Mouse (Mus musculus): ENCODE measurements around the gene Rab7. TPM values are rescaled to one million over a fixed set of nuclear protein-coding genes. Genes with fewer than 3 reads are reported as not detected.

The Rab7 gene
- total and polyA plus RNA-seq, 3 experiments: 58.6 to 361 (median 68.9) TPM

DNA sequence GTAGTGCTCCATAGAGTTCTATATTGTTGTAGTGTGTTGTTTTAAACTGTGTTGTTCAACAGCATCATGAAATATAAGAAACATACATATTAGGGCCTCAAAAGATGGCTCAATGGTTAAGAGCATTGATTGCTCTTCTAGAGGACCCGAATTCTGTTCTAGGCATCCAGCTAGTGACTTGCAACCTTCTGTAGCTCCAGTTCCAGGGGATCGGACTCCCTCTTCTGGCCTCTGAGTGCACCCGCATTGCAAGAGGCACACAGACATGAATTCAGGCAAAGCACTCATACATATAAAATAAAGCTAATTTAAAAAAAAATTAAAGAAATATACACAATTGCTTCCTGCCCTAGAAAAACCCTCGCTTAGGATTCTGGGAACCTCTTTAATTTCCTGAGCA is 16.3 kb upstream of the Rab7 start:
- dilution Hi-C loops (cut with MboI; ENCODE audit: extremely low pct_ligation_motif_present, extremely low pct_unique_long_range_greater_than_20kb, low sequenced_read_pairs): no loop called here

DNA sequence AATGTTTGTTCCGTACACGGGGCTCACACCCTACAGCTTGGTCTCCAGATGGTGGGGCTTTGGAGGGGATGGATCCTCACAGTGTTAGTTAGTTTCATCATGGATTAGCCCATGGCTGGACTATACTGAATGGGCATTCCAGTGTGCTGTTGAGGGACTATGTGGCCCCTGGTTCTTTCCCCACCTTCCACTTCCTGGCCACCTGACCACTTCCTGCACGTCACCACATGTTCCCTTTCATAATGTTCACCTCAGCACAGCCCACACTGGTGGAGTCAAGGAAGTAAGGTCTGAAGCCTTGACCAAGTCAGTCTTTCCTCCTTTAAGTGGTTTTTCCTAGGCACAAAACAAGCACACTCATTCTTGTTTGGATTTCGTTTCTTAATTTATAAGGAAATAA is 15.5 kb upstream of the Rab7 start:
- no peak overlapping the region for H3K27ac ChIP-seq (ENCODE audit: insufficient read depth, low read depth)
- in situ Hi-C loops (cut with MboI; ENCODE audit: low pct_ligation_motif_present, low pct_unique_long_range_greater_than_20kb, low sequenced_read_pairs) (no loop called here), dilution Hi-C loops (cut with MboI; ENCODE audit: extremely low pct_ligation_motif_present, extremely low pct_unique_long_range_greater_than_20kb, low sequenced_read_pairs) (no loop called here)
- H3K4me3 ChIP-seq (replicated peaks in 1 of 3; ENCODE audit: low read depth in 2 of 3, low read length in 2 of 3, poor library complexity in 1 of 3): no peak overlapping the region
- H3K36me3 ChIP-seq (replicated peaks in 1 of 2; ENCODE audit: control insufficient read depth in 1 of 2, insufficient read depth in 1 of 2, low read length in 1 of 2): no peaks in the 10 kb centered on the region
- no peaks in the 10 kb centered on the region for H3K9me3 ChIP-seq (replicated peaks; ENCODE audit: low read length)
- DNase-seq (ENCODE audit: extremely low read depth): no peak
- no peaks in the 10 kb centered on the region for H3K27me3 ChIP-seq (replicated peaks)
- H3K4me2 ChIP-seq (ENCODE audit: insufficient read depth, low read depth, poor library complexity, severe bottlenecking): no peak overlapping the region
- H3K4me1 ChIP-seq (ENCODE audit: control insufficient read depth in 1 of 2, insufficient read depth in 2 of 2): peaks cover 12 to 28% of the 10 kb centered on the region in 2 experiments
- TF ChIP-seq MAFK (IDR thresholded peaks at IDR 0.05; ENCODE audit: insufficient replicate concordance, low read length) (no peak), RAD21 (IDR thresholded peaks at IDR 0.05; ENCODE audit: low read depth, low read length) (no peak), ZC3H11A (IDR thresholded peaks at IDR 0.05; ENCODE audit: low read depth, low read length) (no peak), JUN (IDR thresholded peaks at IDR 0.05; ENCODE audit: insufficient read depth, low read depth, low read length) (no peak), EP300 (IDR thresholded peaks at IDR 0.05; ENCODE audit: low read length) (no peak), USF1 (IDR thresholded peaks at IDR 0.05; ENCODE audit: low read depth, low read length) (no peak), SMC3 (IDR thresholded peaks at IDR 0.05; ENCODE audit: low read depth, low read length) (no peak), TCF12 (IDR thresholded peaks at IDR 0.05; ENCODE audit: low read depth, low read length) (no peak), PAX5 (IDR thresholded peaks at IDR 0.05; ENCODE audit: low read length) (no peak), MAX (IDR thresholded peaks at IDR 0.05; ENCODE audit: low read length) (no peak), GABPA (IDR thresholded peaks at IDR 0.05; ENCODE audit: insufficient replicate concordance, low read depth, low read length) (no peak), POLR2AphosphoS2 (IDR thresholded peaks at IDR 0.05; ENCODE audit: low read depth, low read length) (no peak), UBTF (IDR thresholded peaks at IDR 0.05; ENCODE audit: low read depth, low read length) (no peak)
- no peaks in the 10 kb centered on the region for H3K79me2 ChIP-seq (replicated peaks; ENCODE audit: control insufficient read depth, extremely low read depth, insufficient read depth, poor library complexity, severe bottlenecking)
- no peak overlapping the region for H3K9ac ChIP-seq (ENCODE audit: insufficient read depth, low read depth)

More for the DNA sequence above, 16.3 kb upstream of the Rab7 start:
- TF ChIP-seq USF1 (IDR thresholded peaks at IDR 0.05; ENCODE audit: low read depth, low read length) (no peak), CTCF (conservative IDR thresholded peaks at IDR 0.05 in 1 of 2, IDR thresholded peaks at IDR 0.05 in 1 of 2; ENCODE audit: low read depth in 2 of 2, low read length in 2 of 2) (peak in 1 of 2 experiments; percentile 21; a peak in 1 of 4 replicates)
- in situ Hi-C loops (cut with MboI; ENCODE audit: low pct_ligation_motif_present, low pct_unique_long_range_greater_than_20kb, low sequenced_read_pairs): no loop called here
- H3K9ac ChIP-seq (ENCODE audit: insufficient read depth, low read depth): no peak overlapping the region
- H3K36me3 ChIP-seq (replicated peaks in 1 of 2; ENCODE audit: control insufficient read depth in 1 of 2, insufficient read depth in 1 of 2, low read length in 1 of 2): no peaks in the 10 kb centered on the region
- H3K4me3 ChIP-seq (replicated peaks in 1 of 3; ENCODE audit: low read depth in 2 of 3, low read length in 2 of 3, poor library complexity in 1 of 3): no peak overlapping the region
- H3K4me2 ChIP-seq (ENCODE audit: insufficient read depth, low read depth, poor library complexity, severe bottlenecking): no peak overlapping the region
- no peaks in the 10 kb centered on the region for H3K9me3 ChIP-seq (replicated peaks; ENCODE audit: low read length)
- H3K27me3 ChIP-seq (replicated peaks): no peaks in the 10 kb centered on the region
- no peaks in the 10 kb centered on the region for H3K79me2 ChIP-seq (replicated peaks; ENCODE audit: control insufficient read depth, extremely low read depth, insufficient read depth, poor library complexity, severe bottlenecking)
- H3K4me1 ChIP-seq (ENCODE audit: control insufficient read depth in 1 of 2, insufficient read depth in 2 of 2): peaks cover 12 to 35% of the 10 kb centered on the region in 2 experiments
- no peak for DNase-seq (ENCODE audit: extremely low read depth)
- H3K27ac ChIP-seq (ENCODE audit: insufficient read depth, low read depth): no peak overlapping the region

GRCm38 (mm10) chr6:88059903-88060302 is 14.8 kb upstream of the Rab7 start:
- Histone ChIP-seq H3K4me2 (ENCODE audit: insufficient read depth, low read depth, poor library complexity, severe bottlenecking) (no peak overlapping the region), H3K4me1 (ENCODE audit: control insufficient read depth in 1 of 2, insufficient read depth in 2 of 2) (peaks cover 7 to 21% of the 10 kb centered on the region in 2 experiments), H3K4me3 (replicated peaks in 1 of 3; ENCODE audit: low read depth in 2 of 3, low read length in 2 of 3, poor library complexity in 1 of 3) (no peak overlapping the region), H3K27ac (ENCODE audit: insufficient read depth, low read depth) (no peak overlapping the region), H3K36me3 (replicated peaks in 1 of 2; ENCODE audit: control insufficient read depth in 1 of 2, insufficient read depth in 1 of 2, low read length in 1 of 2) (no peaks in the 10 kb centered on the region), H3K9ac (ENCODE audit: insufficient read depth, low read depth) (no peak overlapping the region), H3K9me3 (replicated peaks; ENCODE audit: low read length) (no peaks in the 10 kb centered on the region), H3K79me2 (replicated peaks; ENCODE audit: control insufficient read depth, extremely low read depth, insufficient read depth, poor library complexity, severe bottlenecking) (no peaks in the 10 kb centered on the region), H3K27me3 (replicated peaks) (no peaks in the 10 kb centered on the region)
- dilution Hi-C loops (cut with MboI; ENCODE audit: extremely low pct_ligation_motif_present, extremely low pct_unique_long_range_greater_than_20kb, low sequenced_read_pairs): no loop called here
- in situ Hi-C loops (cut with MboI; ENCODE audit: low pct_ligation_motif_present, low pct_unique_long_range_greater_than_20kb, low sequenced_read_pairs): no loop called here
- no peak for DNase-seq (ENCODE audit: extremely low read depth)
- TF ChIP-seq MAX (IDR thresholded peaks at IDR 0.05; ENCODE audit: low read length) (no peak), SIN3A (IDR thresholded peaks at IDR 0.05; ENCODE audit: low read length) (no peak), TCF12 (IDR thresholded peaks at IDR 0.05; ENCODE audit: low read depth, low read length) (no peak), NELFE (IDR thresholded peaks at IDR 0.05; ENCODE audit: low read depth, low read length) (no peak), ETS1 (conservative IDR thresholded peaks at IDR 0.05; ENCODE audit: low read depth, low read length) (no peak), BHLHE40 (IDR thresholded peaks at IDR 0.05; ENCODE audit: low read depth, low read length) (0 out of 2 replicates have a peak, but pooled peaks have one; percentile 8)
